Mouse (Mus musculus) urinary bladder, postnatal 25 days (tissue): Measurements from ENCODE around the gene Igf1.
A peak's percentile ranks its signal among the peaks of the same experiment; 100 is the strongest.

Experiments
- DNase-seq: peaks from one replicate; pipeline ENCODE4 v3.0.0; 2022; ENCODE audit warnings: low spot score

The Igf1 gene

GRCm38 (mm10) chr10:87860181-87861103, 2.4 kb downstream of the Igf1 start:
- DNase-seq = no peak

GRCm38 (mm10) chr10:87861104-87861455, 3.0 kb downstream of the Igf1 start:
- no peak for DNase-seq

- DNase-seq = peak; percentile 24
These were observed 4.8 kb downstream of the Igf1 start for GRCm38 (mm10) chr10:87862899-87863298.

GRCm38 (mm10) chr10:87863326-87863725, 5.3 kb downstream of the Igf1 start:
- DNase-seq = no peak

- DNase-seq = no peak
These were observed 7.6 kb downstream of the Igf1 start for GRCm38 (mm10) chr10:87865712-87866111.

- no peak for DNase-seq
These were observed 8.4 kb downstream of the Igf1 start for GRCm38 (mm10) chr10:87866448-87866847.

GRCm38 (mm10) chr10:87867217-87867616, 9.2 kb downstream of the Igf1 start:
- no peak for DNase-seq

GRCm38 (mm10) chr10:87867631-87868030, 9.6 kb downstream of the Igf1 start:
- DNase-seq = no peak

- no peak for DNase-seq
These were observed 10.4 kb downstream of the Igf1 start for GRCm38 (mm10) chr10:87868349-87869053.

- no peak for DNase-seq
These were observed 11.1 kb downstream of the Igf1 start for GRCm38 (mm10) chr10:87869151-87869550.

- DNase-seq = no peak
These were observed 11.6 kb downstream of the Igf1 start for GRCm38 (mm10) chr10:87869691-87870090.

GRCm38 (mm10) chr10:87871863-87872647, 14.0 kb downstream of the Igf1 start:
- no peak for DNase-seq

GRCm38 (mm10) chr10:87872854-87873253, 14.8 kb downstream of the Igf1 start:
- DNase-seq = no peak

- DNase-seq = no peak
These were observed 15.5 kb downstream of the Igf1 start for GRCm38 (mm10) chr10:87873516-87873915.

- no peak for DNase-seq
These were observed 22.2 kb downstream of the Igf1 start for GRCm38 (mm10) chr10:87880071-87880785.

GRCm38 (mm10) chr10:87885326-87886040, 27.4 kb downstream of the Igf1 start:
- DNase-seq = no peak

- DNase-seq = no peak
These were observed 31.8 kb downstream of the Igf1 start for GRCm38 (mm10) chr10:87889850-87890249.

GRCm38 (mm10) chr10:87892256-87892655, 34.2 kb downstream of the Igf1 start:
- no peak for DNase-seq

GRCm38 (mm10) chr10:87893272-87893671, 35.2 kb downstream of the Igf1 start:
- no peak for DNase-seq

GRCm38 (mm10) chr10:87894461-87895120, 36.5 kb downstream of the Igf1 start:
- DNase-seq = no peak

GRCm38 (mm10) chr10:87895351-87895750, 37.3 kb downstream of the Igf1 start:
- no peak for DNase-seq
